Mouse (Mus musculus) colon, adult 2 months (tissue): ENCODE measurements around the gene Cul9. TPM values are rescaled to one million over a fixed set of nuclear protein-coding genes. Genes with fewer than 3 reads are reported as not detected.

Source experiments
- polyA plus RNA-seq: library from polyadenylated mRNA; depleted of rRNA; stranded (reverse); fragments of >200 nt; gene quantifications from 2 replicates; pipeline ENCODE4 v1.2.3, GENCODE M21; 2012; rRNA removed

Gene Cul9
- polyA plus RNA-seq = 12.2 and 12.8 TPM in 2 replicates

GRCm38 (mm10) chr17:46545813-46546564 lies at the start of gene Cul9:
Cul9 (minus strand) TSS chr17:46546388.

GRCm38 (mm10) chr17:46555673-46556583 lies 9.7 kb upstream of the Cul9 start, which contains the start of gene Srf:
Srf (minus strand) TSS chr17:46556175.

GRCm38 (mm10) chr17:46496623-46497434 lies 49.4 kb downstream of the Cul9 start, which contains the start of gene Dnph1:
Dnph1 (plus strand) TSS chr17:46496711.

GRCm38 (mm10) chr17:46487431-46487830 lies 58.8 kb downstream of the Cul9 start, which contains the start of gene Ttbk1:
Ttbk1 (minus strand) TSS chr17:46487675.

Other genes starting within 250 kb of the Cul9 start
- 0.10 and 0.90 TPM in 2 replicates for gene Dlk2, start 249.0 kb downstream of the Cul9 start, polyA plus RNA-seq
- 48.2 and 49.7 TPM in 2 replicates for gene Abcc10, start 218.0 kb downstream of the Cul9 start, polyA plus RNA-seq
- 6.7 and 9.3 TPM in 2 replicates for gene Zfp318, start 162.7 kb downstream of the Cul9 start, polyA plus RNA-seq
- gene Crip3, start 117.5 kb downstream of the Cul9 start, polyA plus RNA-seq = 0.50 and 0.83 TPM in 2 replicates
- gene Slc22a7, start 107.9 kb downstream of the Cul9 start, polyA plus RNA-seq = 0.08 TPM in 1 of 2 replicates, not detected in the other
- 0.38 and 0.45 TPM in 2 replicates for gene Ttbk1, start 58.7 kb downstream of the Cul9 start, polyA plus RNA-seq
- 4.1 TPM in 2 replicates for gene Dnph1, start 49.7 kb downstream of the Cul9 start, polyA plus RNA-seq
- gene Srf, start 9.8 kb upstream of the Cul9 start, polyA plus RNA-seq = 229 and 257 TPM in 2 replicates
- 18.7 and 23.5 TPM in 2 replicates for gene Ptk7, start 83.1 kb upstream of the Cul9 start, polyA plus RNA-seq
- 104 and 125 TPM in 2 replicates for gene Klc4, start 99.6 kb upstream of the Cul9 start, polyA plus RNA-seq
- 114 and 139 TPM in 2 replicates for gene Mrpl2, start 99.8 kb upstream of the Cul9 start, polyA plus RNA-seq
- 23.0 and 25.6 TPM in 2 replicates for gene Cul7, start 103.9 kb upstream of the Cul9 start, polyA plus RNA-seq
- 35.6 and 39.8 TPM in 2 replicates for gene Rrp36, start 128.0 kb upstream of the Cul9 start, polyA plus RNA-seq
- 74.0 and 78.7 TPM in 2 replicates for gene Mea1, start 132.4 kb upstream of the Cul9 start, polyA plus RNA-seq
- gene Klhdc3, start 134.5 kb upstream of the Cul9 start, polyA plus RNA-seq = 74.5 and 80.0 TPM in 2 replicates
- gene Ppp2r5d, start 158.7 kb upstream of the Cul9 start, polyA plus RNA-seq = 49.5 and 53.3 TPM in 2 replicates
- 90.8 and 100 TPM in 2 replicates for gene Pex6, start 165.1 kb upstream of the Cul9 start, polyA plus RNA-seq
- 2.2 and 3.6 TPM in 2 replicates for gene Gnmt, start 182.8 kb upstream of the Cul9 start, polyA plus RNA-seq
- 33.1 and 38.2 TPM in 2 replicates for gene Cnpy3, start 205.8 kb upstream of the Cul9 start, polyA plus RNA-seq
- gene Ptcra, start 217.3 kb upstream of the Cul9 start, polyA plus RNA-seq = 0.14 TPM in 1 of 2 replicates, not detected in the other
- 173 and 174 TPM in 2 replicates for gene 2310039H08Rik, start 226.2 kb upstream of the Cul9 start, polyA plus RNA-seq
- 12.5 and 14.0 TPM in 2 replicates for gene Rpl7l1, start 236.3 kb upstream of the Cul9 start, polyA plus RNA-seq